In the genomic region with DNA sequence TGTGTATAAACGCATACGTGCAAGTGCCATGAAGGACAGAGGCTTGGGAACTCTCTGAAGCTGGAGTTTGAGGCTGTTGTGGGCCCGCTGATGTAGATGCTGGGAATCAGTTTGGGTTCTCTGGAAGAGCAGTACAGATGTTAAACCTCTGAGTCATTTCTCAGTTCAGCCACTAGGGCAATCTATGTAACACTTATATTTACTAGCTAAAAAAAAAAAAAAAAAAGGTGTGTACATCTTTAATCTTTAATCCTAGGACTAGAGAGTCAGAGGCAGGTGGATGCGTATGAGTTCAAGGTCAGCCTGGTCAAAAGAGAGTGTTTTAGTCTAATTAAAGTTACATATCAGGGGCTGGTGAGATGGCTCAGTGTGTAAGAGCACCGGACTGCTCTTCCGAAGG, we compare ENCODE assay signal across 24 mouse cellular contexts. TPM values are rescaled to one million over a fixed set of nuclear protein-coding genes. Genes with fewer than 3 reads are reported as not detected.
DNase-seq lines count a peak whose midpoint lies in the region; ATAC-seq and TF ChIP-seq lines count a peak whose summit lies in the region.
"Had no signal": no experiment of that assay in that cellular context is flagged by ENCODE, and none has a peak within 500 bp of the region (broad histone marks: within the 10 kb centered on the region; RNA-seq: fewer than 3 reads in every experiment).

No protein-coding gene starts in this region.

- ATAC-seq in liver, postnatal 0 days, result no peak
- no peak for ATAC-seq in granulocyte monocyte progenitor cell, adult 5-6 weeks (replicated peaks; ENCODE audit: poor library complexity, severe bottlenecking)
- ATAC-seq: midbrain, embryonic 15.5 days had no signal

- intact Hi-C loops in heart, adult 2 months (cut with DNase I), result no loop called here

- H3K9me3 ChIP-seq in liver, postnatal 0 days (ENCODE audit: low read length), result no peaks in the 10 kb centered on the region
- H3K9me3 ChIP-seq in E14TG2a.4 (ENCODE audit: low read length), result no peaks in the 10 kb centered on the region
- H3K9me3 ChIP-seq: embryonic facial prominence, embryonic 13.5 days; heart, embryonic 10.5 days; hindbrain, embryonic 15.5 days; lung, embryonic 15.5 days; midbrain, embryonic 15.5 days; neural tube, embryonic 12.5 days had no signal

- peaks cover 4% of the 10 kb centered on the region for H3K4me1 ChIP-seq in heart, adult 2 months (ENCODE audit: control insufficient read depth, insufficient read depth, low read length)
- H3K4me1 ChIP-seq in liver, postnatal 0 days (ENCODE audit: insufficient read depth), result peaks cover 6% of the 10 kb centered on the region; the same call in 1 of the 2 replicates
- H3K4me1 ChIP-seq in E14TG2a.4 (replicated peaks; ENCODE audit: low read depth, low read length), result peaks cover 52% of the 10 kb centered on the region

- H3K27ac ChIP-seq in heart, adult 2 months, result no peak overlapping the region
- H3K27ac ChIP-seq in liver, postnatal 0 days (ENCODE audit: low read depth), result no peak overlapping the region
- H3K27ac ChIP-seq: embryonic facial prominence, embryonic 13.5 days; heart, embryonic 10.5 days; hindbrain, embryonic 15.5 days; lung, embryonic 15.5 days; midbrain, embryonic 15.5 days; neural tube, embryonic 12.5 days had no signal

- H3K36me3 ChIP-seq in heart, adult 2 months (ENCODE audit: control insufficient read depth, insufficient read depth, low read length), result no peaks in the 10 kb centered on the region
- peaks cover 7% of the 10 kb centered on the region; the same call in 1 of the 2 replicates for H3K36me3 ChIP-seq in liver, postnatal 0 days (replicated peaks; ENCODE audit: insufficient read depth, low read length)
- H3K36me3 ChIP-seq in E14TG2a.4 (ENCODE audit: insufficient read depth, low read length), result no peaks in the 10 kb centered on the region
- H3K36me3 ChIP-seq in splenic B cell, adult 2 months (ENCODE audit: control insufficient read depth, insufficient read depth, low read length, poor library complexity, severe bottlenecking), result no peaks in the 10 kb centered on the region
- H3K36me3 ChIP-seq: embryonic facial prominence, embryonic 13.5 days; heart, embryonic 10.5 days; hindbrain, embryonic 15.5 days; lung, embryonic 15.5 days; midbrain, embryonic 15.5 days; neural tube, embryonic 12.5 days had no signal

- no peak for DNase-seq in heart, adult 2 months
- DNase-seq in heart, adult 18-20 months, result no peak
- DNase-seq in liver, postnatal 0 days, result no peak
- DNase-seq in liver, result no peak
- peak; percentile 27 for DNase-seq in splenic B cell, adult 2 months (ENCODE audit: low read depth, low spot score)
- DNase-seq: cerebellum, adult 8-10 months; gastrocnemius, postnatal 10 days; kidney, adult 8-10 months; kidney, postnatal 4 days; right cerebral cortex, postnatal 14 days; thymus, postnatal 25 days had no signal

- H3K4me3 ChIP-seq in heart, adult 2 months, result no peak overlapping the region
- no peak overlapping the region for H3K4me3 ChIP-seq in liver, postnatal 0 days (ENCODE audit: low read depth, low read length)
- no peak overlapping the region for H3K4me3 ChIP-seq in E14TG2a.4 (replicated peaks; ENCODE audit: low read length)
- H3K4me3 ChIP-seq: embryonic facial prominence, embryonic 13.5 days; heart, embryonic 10.5 days; hindbrain, embryonic 15.5 days; lung, embryonic 15.5 days; midbrain, embryonic 15.5 days; neural tube, embryonic 12.5 days had no signal

- no peaks in the 10 kb centered on the region for H3K79me2 ChIP-seq in heart, adult 2 months (replicated peaks; ENCODE audit: control insufficient read depth, insufficient read depth, low read length)

- H3K4me2 ChIP-seq in liver, postnatal 0 days (ENCODE audit: low read depth, low read length), result no peak overlapping the region
- H3K4me2 ChIP-seq: embryonic facial prominence, embryonic 13.5 days; hindbrain, embryonic 15.5 days; liver, embryonic 11.5 days; lung, embryonic 15.5 days; midbrain, embryonic 15.5 days; neural tube, embryonic 12.5 days had no signal

- no peak for TF ChIP-seq EP300 in heart, adult 2 months (IDR thresholded peaks at IDR 0.05; ENCODE audit: insufficient read depth, low read depth, low read length)
- no peak for TF ChIP-seq EP300 in liver, postnatal 0 days (IDR thresholded peaks at IDR 0.05; ENCODE audit: low read depth)

- TF ChIP-seq POLR2A in heart, adult 2 months (IDR thresholded peaks at IDR 0.05; ENCODE audit: insufficient read depth, low read depth, low read length), result no peak

- no peak overlapping the region for H3K9ac ChIP-seq in heart, adult 2 months (ENCODE audit: low read depth, low read length)
- no peak overlapping the region for H3K9ac ChIP-seq in liver, postnatal 0 days (replicated peaks)
- H3K9ac ChIP-seq: embryonic facial prominence, embryonic 13.5 days; hindbrain, embryonic 15.5 days; lung, embryonic 15.5 days; midbrain, embryonic 15.5 days; neural tube, embryonic 12.5 days had no signal

- TF ChIP-seq CTCF in heart, adult 2 months (IDR thresholded peaks at IDR 0.05), result peak; percentile 39
- TF ChIP-seq CTCF in liver, postnatal 0 days (IDR thresholded peaks at IDR 0.05; ENCODE audit: low read depth), result peak; percentile 14; the same call in 1 of the 2 replicates
- TF ChIP-seq CTCF in E14TG2a.4 (conservative IDR thresholded peaks at IDR 0.05; ENCODE audit: low read length), result 0 out of 2 replicates have a peak, but pooled peaks have one; percentile 19

- WGBS in heart, adult 2 months, result 84% methylated on average over 6 of the region's 6 CpGs
- WGBS in liver, postnatal 0 days (ENCODE audit: insufficient replicate concordance), result 80% methylated on average over 6 of the region's 6 CpGs

- H3K27me3 ChIP-seq in heart, adult 2 months (ENCODE audit: control insufficient read depth, insufficient read depth, low read length), result no peaks in the 10 kb centered on the region
- no peaks in the 10 kb centered on the region for H3K27me3 ChIP-seq in liver, postnatal 0 days (ENCODE audit: insufficient read depth, low read length)
- H3K27me3 ChIP-seq in E14TG2a.4 (ENCODE audit: insufficient read depth, low read length), result peaks cover 14% of the 10 kb centered on the region
- no peaks in the 10 kb centered on the region for H3K27me3 ChIP-seq in splenic B cell, adult 2 months (ENCODE audit: control insufficient read depth, insufficient read depth, low read length, poor library complexity, severe bottlenecking)
- H3K27me3 ChIP-seq: embryonic facial prominence, embryonic 13.5 days; hindbrain, embryonic 15.5 days; lung, embryonic 15.5 days; midbrain, embryonic 15.5 days; neural tube, embryonic 12.5 days had no signal

RNA-seq across cellular contexts. Expression of gene Gnai2, which starts 11.8 kb away (rescaled TPM):
- total RNA-seq in heart, adult 2 months (2021), result 100 to 1,000 TPM; 243 to 250 TPM
- polyA plus RNA-seq in heart, adult 2 months (2012; rRNA removed), result 311 and 386 TPM in 2 replicates
- 100 to 1,000 TPM; 241 to 253 TPM for total RNA-seq in heart, adult 18-20 months (2021)
- polyA plus RNA-seq in liver, postnatal 0 days (2015; fragmentation: Nextera tagmentation; extraction: Ambion mirVana), result 146 and 159 TPM in 2 replicates
- total RNA-seq in granulocyte monocyte progenitor cell, adult 5-6 weeks (2014; fragmentation: Nextera tagmentation), result 410 and 448 TPM in 2 replicates
- 395 and 452 TPM in 2 replicates for total RNA-seq in granulocyte monocyte progenitor cell, adult 5-6 weeks (2017)

RNA-seq across cellular contexts. Expression of gene Slc38a3, which starts 22.4 kb away (rescaled TPM):
- total RNA-seq in heart, adult 2 months (2021), result 10 to 100 TPM; 71.5 to 88.3 TPM
- 162 and 314 TPM in 2 replicates for polyA plus RNA-seq in heart, adult 2 months (2012; rRNA removed)
- 10 to 100 TPM; 48.3 to 61.0 TPM for total RNA-seq in heart, adult 18-20 months (2021)
- 147 and 174 TPM in 2 replicates for polyA plus RNA-seq in liver, postnatal 0 days (2015; fragmentation: Nextera tagmentation; extraction: Ambion mirVana)
- total RNA-seq in granulocyte monocyte progenitor cell, adult 5-6 weeks (2014; fragmentation: Nextera tagmentation), result not detected in 2 replicates
- not detected in 2 replicates for total RNA-seq in granulocyte monocyte progenitor cell, adult 5-6 weeks (2017)
- total RNA-seq: common myeloid progenitor, adult 5-6 weeks; megakaryocyte progenitor cell, adult 5-6 weeks had no signal

RNA-seq across cellular contexts. Expression of gene Gnat1, which starts 32.5 kb away (rescaled TPM):
- not detected for total RNA-seq in heart, adult 2 months (2021)
- not detected in 2 replicates for polyA plus RNA-seq in heart, adult 2 months (2012; rRNA removed)
- not detected for total RNA-seq in heart, adult 18-20 months (2021)
- polyA plus RNA-seq in liver, postnatal 0 days (2015; fragmentation: Nextera tagmentation; extraction: Ambion mirVana), result 5.8 and 6.2 TPM in 2 replicates
- not detected in 2 replicates for total RNA-seq in granulocyte monocyte progenitor cell, adult 5-6 weeks (2014; fragmentation: Nextera tagmentation)
- not detected in 2 replicates for total RNA-seq in granulocyte monocyte progenitor cell, adult 5-6 weeks (2017)
- total RNA-seq: common myeloid progenitor, adult 5-6 weeks; gastrocnemius, postnatal 10 days; heart, postnatal 25 days; megakaryocyte progenitor cell, adult 5-6 weeks had no signal
- polyA plus RNA-seq: spleen, adult 2 months had no signal

RNA-seq across cellular contexts. Expression of gene Sema3b, which starts 37.9 kb away (rescaled TPM):
- 10 to 100 TPM; 19.9 to 24.2 TPM for total RNA-seq in heart, adult 2 months (2021)
- polyA plus RNA-seq in heart, adult 2 months (2012; rRNA removed), result 33.7 and 39.1 TPM in 2 replicates
- 10 to 100 TPM; 20.4 to 22.9 TPM for total RNA-seq in heart, adult 18-20 months (2021)
- polyA plus RNA-seq in liver, postnatal 0 days (2015; fragmentation: Nextera tagmentation; extraction: Ambion mirVana), result 0.41 and 0.56 TPM in 2 replicates
- total RNA-seq in granulocyte monocyte progenitor cell, adult 5-6 weeks (2014; fragmentation: Nextera tagmentation), result not detected in 2 replicates
- not detected in 2 replicates for total RNA-seq in granulocyte monocyte progenitor cell, adult 5-6 weeks (2017)
- total RNA-seq: common myeloid progenitor, adult 5-6 weeks; megakaryocyte progenitor cell, adult 5-6 weeks had no signal

RNA-seq across cellular contexts. Expression of gene Ifrd2, which starts 59.5 kb away (rescaled TPM):
- 10 to 100 TPM; 39.9 to 51.4 TPM for total RNA-seq in heart, adult 2 months (2021)
- 43.7 and 54.5 TPM in 2 replicates for polyA plus RNA-seq in heart, adult 2 months (2012; rRNA removed)
- 10 to 100 TPM; 48.5 to 48.8 TPM for total RNA-seq in heart, adult 18-20 months (2021)
- 63.6 and 68.0 TPM in 2 replicates for polyA plus RNA-seq in liver, postnatal 0 days (2015; fragmentation: Nextera tagmentation; extraction: Ambion mirVana)
- total RNA-seq in granulocyte monocyte progenitor cell, adult 5-6 weeks (2014; fragmentation: Nextera tagmentation), result 89.9 and 105 TPM in 2 replicates
- total RNA-seq in granulocyte monocyte progenitor cell, adult 5-6 weeks (2017), result 46.9 and 76.8 TPM in 2 replicates

Comparison
In these comparisons a context has a peak if more than half of its experiments do, and no peak if none do; other contexts are left out.
1. RNA of gene Slc38a3, which starts 22.4 kb away (total RNA-seq): 71.5 to 88.3 TPM in heart, adult 2 months and 48.3 to 61.0 TPM in heart, adult 18-20 months; not detected in granulocyte monocyte progenitor cell, adult 5-6 weeks; every median in the first group is over 10 times any median in the second.
2. Peak in every context shown above with its lines, with median percentiles within 50 percentile points of each other: CTCF ChIP-seq.